Mouse (Mus musculus) ES-E14 (cell line): ENCODE measurements around the gene Ajm1. TPM values are rescaled to one million over a fixed set of nuclear protein-coding genes. Genes with fewer than 3 reads are reported as not detected.

Experiments
- DNase-seq: peaks from one replicate; pipeline ENCODE4 v3.0.0-alpha.2; 2013; ENCODE audit warnings: low read depth, low spot score
- H3K27ac ChIP-seq: 2 replicates; pipeline ENCODE4 v1.5.1; 2012; ENCODE audit warnings: low read depth, mild to moderate bottlenecking, low read length, moderate library complexity, mixed read lengths; ENCODE audit not compliant: poor library complexity, insufficient read depth, severe bottlenecking
- H3K36me3 ChIP-seq: 2 replicates; pipeline ENCODE4 v1.6.1; 2012; ENCODE audit warnings: mild to moderate bottlenecking, low read length, moderate library complexity, mixed read lengths; ENCODE audit not compliant: control insufficient read depth, poor library complexity, insufficient read depth, severe bottlenecking
- H3K4me1 ChIP-seq, 2 experiments: fragments of 150-350 bp in 1 of 2; sonication (generic) in 1 of 2; 2 replicates each; pipeline ENCODE4 v1.6.1; 2012; ENCODE audit warnings: low read length in 2 of 2, mild to moderate bottlenecking in 1 of 2, mixed read lengths in 1 of 2; ENCODE audit not compliant: control insufficient read depth in 2 of 2, insufficient read depth in 2 of 2, poor library complexity in 1 of 2
- H3K4me3 ChIP-seq, 2 experiments: fragments of 150-350 bp in 1 of 2; sonication (generic) in 1 of 2; 2 replicates each; pipeline ENCODE4 v1.5.1; 2012; ENCODE audit warnings: low read length in 2 of 2, low read depth in 1 of 2, mild to moderate bottlenecking in 1 of 2, mixed read lengths in 1 of 2; ENCODE audit not compliant: insufficient read depth in 1 of 2, poor library complexity in 1 of 2, severe bottlenecking in 1 of 2
- H3K9ac ChIP-seq: 2 replicates; pipeline ENCODE4 v1.6.1; 2012; ENCODE audit warnings: low read depth, mild to moderate bottlenecking, low read length, mixed read lengths; ENCODE audit not compliant: poor library complexity, insufficient read depth, severe bottlenecking
- H3K9me3 ChIP-seq: fragments of 150-350 bp; sonication (generic); 2 replicates; pipeline ENCODE4 v1.6.1; 2012; ENCODE audit warnings: low read depth, mild to moderate bottlenecking, low read length; ENCODE audit not compliant: control insufficient read depth, insufficient read depth
- CHD2 ChIP-seq: IDR thresholded peaks from 2 replicates; pipeline ENCODE4 v1.6.1; 2014; ENCODE audit warnings: mild to moderate bottlenecking, low read depth, low read length, inconsistent platforms
- HCFC1 ChIP-seq: IDR thresholded peaks from 2 replicates; pipeline ENCODE4 v1.6.1; 2012; ENCODE audit warnings: low read length, inconsistent platforms, borderline replicate concordance; ENCODE audit not compliant: insufficient read depth
- MAFK ChIP-seq: IDR thresholded peaks from 2 replicates; pipeline ENCODE4 v1.6.1; 2014; ENCODE audit warnings: mild to moderate bottlenecking, low read depth, low read length, inconsistent platforms; ENCODE audit not compliant: insufficient read depth
- ZC3H11A ChIP-seq: IDR thresholded peaks from 2 replicates; pipeline ENCODE4 v1.6.1; 2012; ENCODE audit warnings: low read depth, mild to moderate bottlenecking, inconsistent platforms, low read length, borderline replicate concordance
- ZNF384 ChIP-seq: IDR thresholded peaks from 2 replicates; pipeline ENCODE4 v1.6.1; 2012; ENCODE audit warnings: low read depth, low read length, inconsistent platforms
- in situ Hi-C, 2 experiments: fragments of 600-800 bp; cut with MboI; formaldehyde crosslinking; loops; one replicate each; pipeline ENCODE4 v1.15.1; 2025; ENCODE audit warnings: low sequenced_read_pairs in 2 of 2, inconsistent platforms in 1 of 2; ENCODE audit not compliant: unreplicated experiment in 2 of 2
- total RNA-seq: library from RNA; depleted of rRNA; stranded (reverse); fragments of 300-350 nt; gene quantifications from 2 replicates; pipeline ENCODE4 v1.2.3, GENCODE M21; 2012

The Ajm1 gene
- total RNA-seq, 1 experiment = 0.36 TPM

GRCm38 (mm10) chr2:25569323-25569722, 12.2 kb downstream of the Ajm1 start:
- Histone ChIP-seq H3K27ac (no peak overlapping the region), H3K9me3 (no peaks in the 10 kb centered on the region), H3K9ac (no peak overlapping the region), H3K36me3 (peaks cover 11% of the 10 kb centered on the region; the same call in 1 of the 2 replicates), H3K4me3 (no peak overlapping the region), H3K4me1 (peaks cover 0 to 9% of the 10 kb centered on the region in 2 experiments; a peak in 1 of 4 replicates)
- in situ Hi-C loops = no loop called here
- no peak for DNase-seq
- TF ChIP-seq HCFC1 (no peak), ZC3H11A (no peak), CHD2 (no peak)

GRCm38 (mm10) chr2:25568473-25569019, 13.0 kb downstream of the Ajm1 start:
- Histone ChIP-seq H3K9ac (no peak overlapping the region), H3K27ac (no peak overlapping the region), H3K4me1 (peaks cover 0 to 7% of the 10 kb centered on the region in 2 experiments; a peak in 1 of 4 replicates), H3K9me3 (no peaks in the 10 kb centered on the region), H3K36me3 (peaks cover 18% of the 10 kb centered on the region; the same call in 1 of the 2 replicates), H3K4me3 (no peak overlapping the region)
- TF ChIP-seq ZNF384 = no peak
- in situ Hi-C loops = no loop called here
- no peak for DNase-seq

- Histone ChIP-seq H3K9me3 (no peaks in the 10 kb centered on the region), H3K36me3 (peaks cover 36% of the 10 kb centered on the region), H3K27ac (no peak overlapping the region), H3K4me1 (peaks cover 0 to 7% of the 10 kb centered on the region in 2 experiments; a peak in 1 of 4 replicates), H3K9ac (no peak overlapping the region), H3K4me3 (no peak overlapping the region)
- no peak for DNase-seq
- no peak for TF ChIP-seq ZNF384
- in situ Hi-C loops = no loop called here
Observed at GRCm38 (mm10) chr2:25566558-25566957, 15.0 kb downstream of the Ajm1 start.

GRCm38 (mm10) chr2:25565741-25566140, 15.8 kb downstream of the Ajm1 start:
- Histone ChIP-seq H3K9me3 (no peaks in the 10 kb centered on the region), H3K4me1 (peaks cover 0 to 7% of the 10 kb centered on the region in 2 experiments; a peak in 1 of 4 replicates), H3K4me3 (no peak overlapping the region), H3K9ac (no peak overlapping the region), H3K27ac (no peak overlapping the region), H3K36me3 (peaks cover 37% of the 10 kb centered on the region)
- DNase-seq = no peak
- TF ChIP-seq ZNF384 (no peak), ZC3H11A (no peak)
- in situ Hi-C loops = no loop called here

GRCm38 (mm10) chr2:25561946-25562345, 19.6 kb downstream of the Ajm1 start:
- Histone ChIP-seq H3K4me1 (peaks cover 4% of the 10 kb centered on the region in 2 experiments; a peak in 2 of 4 replicates), H3K4me3 (no peak overlapping the region), H3K9me3 (no peaks in the 10 kb centered on the region), H3K27ac (no peak overlapping the region), H3K9ac (no peak overlapping the region), H3K36me3 (peaks cover 38% of the 10 kb centered on the region)
- DNase-seq = no peak
- in situ Hi-C loops = no loop called here
- TF ChIP-seq MAFK (no peak), HCFC1 (no peak)
